Mouse (Mus musculus): ENCODE data around the gene Fez2. TPM values are rescaled to one million over a fixed set of nuclear protein-coding genes. Genes with fewer than 3 reads are reported as not detected.

The Fez2 gene
- polyA plus RNA-seq, 1 experiment = 14.9 TPM

DNA sequence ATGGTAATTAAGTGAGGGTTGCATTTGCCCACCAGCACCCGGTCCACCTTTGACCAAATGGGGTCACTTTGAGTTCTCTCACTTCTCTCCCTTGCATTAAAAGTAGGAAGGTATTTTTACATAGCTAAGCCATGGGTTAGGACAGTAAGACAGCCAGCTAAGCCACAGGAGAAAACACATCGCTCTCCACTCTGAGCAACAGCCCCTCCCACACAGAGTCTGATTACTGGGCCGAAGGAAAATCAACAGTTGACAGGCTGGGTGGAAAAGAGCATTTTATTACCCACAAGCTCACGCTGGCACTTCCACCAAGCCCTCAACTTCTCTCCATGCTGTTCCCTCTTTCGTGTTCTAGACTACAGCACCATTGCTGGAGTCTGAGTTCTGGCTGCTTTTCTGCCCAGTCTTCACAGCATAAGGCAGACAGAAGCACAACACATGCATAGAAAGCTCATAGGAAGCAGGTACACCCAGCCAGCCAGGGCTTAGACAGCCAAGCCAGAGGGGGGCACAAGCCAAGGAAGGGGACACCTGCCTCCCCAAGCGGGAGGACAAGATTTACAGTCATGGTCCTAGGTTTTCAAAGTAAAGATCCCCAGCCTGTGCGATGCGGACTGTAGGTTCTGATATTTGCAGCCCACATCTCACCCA, 38.7 kb downstream of the Fez2 start:
- 93% methylated on average over 8 of the region's 8 CpGs for WGBS
- TF ChIP-seq CTCF (IDR thresholded peaks at IDR 0.05; ENCODE audit: borderline replicate concordance, control insufficient read depth, extremely low read depth, insufficient read depth, low read length, poor library complexity) (no peak), POLR2A (IDR thresholded peaks at IDR 0.05; ENCODE audit: control insufficient read depth, extremely low read depth, insufficient read depth, low read length, poor library complexity) (no peak)
- DNase-seq = no peak
- H3K4me3 ChIP-seq (ENCODE audit: control insufficient read depth, insufficient read depth, low read length) = no peak overlapping the region
- H3K4me1 ChIP-seq (replicated peaks; ENCODE audit: control insufficient read depth, insufficient read depth, low read length) = no peaks in the 10 kb centered on the region; the same call in 1 of the 2 replicates
- no peaks in the 10 kb centered on the region for H3K27me3 ChIP-seq (ENCODE audit: control insufficient read depth, insufficient read depth, low read length)
- H3K36me3 ChIP-seq (ENCODE audit: control insufficient read depth, insufficient read depth, low read length) = peaks cover 11% of the 10 kb centered on the region
- H3K27ac ChIP-seq (ENCODE audit: control insufficient read depth, insufficient read depth, low read length) = no peak overlapping the region

DNA sequence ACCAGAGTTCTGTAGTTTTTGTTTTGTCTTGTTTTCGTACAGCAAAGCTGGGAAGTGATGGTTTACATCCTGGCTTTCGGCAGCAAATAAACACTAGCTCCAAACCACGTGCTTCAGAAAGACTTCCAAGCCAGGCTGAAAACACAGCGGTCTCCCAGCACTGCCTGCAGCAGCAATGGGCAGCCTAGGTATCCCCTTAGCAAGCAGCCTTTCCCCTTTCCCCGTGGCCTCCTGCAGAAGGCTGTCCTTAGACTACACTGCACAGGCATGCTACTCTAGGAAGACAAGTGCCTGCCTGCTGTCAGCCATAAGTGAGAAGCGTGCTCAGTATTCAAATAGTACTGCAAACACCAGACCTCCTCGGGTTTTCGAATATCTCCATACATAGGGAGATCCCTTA, 41.4 kb downstream of the Fez2 start:
- Histone ChIP-seq H3K36me3 (ENCODE audit: control insufficient read depth, insufficient read depth, low read length) (peaks cover 11% of the 10 kb centered on the region), H3K27ac (ENCODE audit: control insufficient read depth, insufficient read depth, low read length) (no peak overlapping the region), H3K27me3 (ENCODE audit: control insufficient read depth, insufficient read depth, low read length) (no peaks in the 10 kb centered on the region), H3K4me3 (ENCODE audit: control insufficient read depth, insufficient read depth, low read length) (no peak overlapping the region), H3K4me1 (replicated peaks; ENCODE audit: control insufficient read depth, insufficient read depth, low read length) (no peaks in the 10 kb centered on the region; the same call in 1 of the 2 replicates)
- TF ChIP-seq CTCF (IDR thresholded peaks at IDR 0.05; ENCODE audit: borderline replicate concordance, control insufficient read depth, extremely low read depth, insufficient read depth, low read length, poor library complexity) (no peak), POLR2A (IDR thresholded peaks at IDR 0.05; ENCODE audit: control insufficient read depth, extremely low read depth, insufficient read depth, low read length, poor library complexity) (no peak)
- WGBS = 95% methylated on average over 8 of the region's 8 CpGs
- no peak for DNase-seq

DNA sequence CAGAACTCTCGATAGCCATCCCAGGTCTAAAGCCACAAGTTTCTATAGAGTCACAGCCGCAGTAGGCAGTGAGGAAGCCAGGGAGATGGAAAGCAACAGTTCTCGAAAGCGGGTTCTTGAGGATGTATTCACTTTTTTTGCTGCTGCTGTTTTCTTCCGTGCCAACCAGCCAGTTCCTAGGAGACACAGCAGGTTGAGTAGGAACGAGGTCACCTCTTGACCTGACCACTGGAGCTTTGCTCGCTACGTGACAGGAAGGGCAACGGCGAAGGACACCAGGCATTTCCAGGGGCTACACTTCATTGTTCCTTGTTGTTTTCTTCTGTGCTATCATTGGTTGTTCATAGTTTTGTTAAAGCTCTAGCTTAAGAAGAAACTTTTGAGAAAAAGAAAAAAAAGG, 43.2 kb downstream of the Fez2 start:
- H3K36me3 ChIP-seq (ENCODE audit: control insufficient read depth, insufficient read depth, low read length) = peaks cover 11% of the 10 kb centered on the region
- no peak overlapping the region for H3K4me3 ChIP-seq (ENCODE audit: control insufficient read depth, insufficient read depth, low read length)
- H3K27me3 ChIP-seq (ENCODE audit: control insufficient read depth, insufficient read depth, low read length) = no peaks in the 10 kb centered on the region
- DNase-seq = no peak
- WGBS = 95% methylated on average over 10 of the region's 10 CpGs
- no peak overlapping the region for H3K27ac ChIP-seq (ENCODE audit: control insufficient read depth, insufficient read depth, low read length)
- TF ChIP-seq POLR2A (IDR thresholded peaks at IDR 0.05; ENCODE audit: control insufficient read depth, extremely low read depth, insufficient read depth, low read length, poor library complexity) = no peak
- no peak for TF ChIP-seq CTCF (IDR thresholded peaks at IDR 0.05; ENCODE audit: borderline replicate concordance, control insufficient read depth, extremely low read depth, insufficient read depth, low read length, poor library complexity)
- H3K4me1 ChIP-seq (replicated peaks; ENCODE audit: control insufficient read depth, insufficient read depth, low read length) = no peaks in the 10 kb centered on the region; the same call in 1 of the 2 replicates

DNA sequence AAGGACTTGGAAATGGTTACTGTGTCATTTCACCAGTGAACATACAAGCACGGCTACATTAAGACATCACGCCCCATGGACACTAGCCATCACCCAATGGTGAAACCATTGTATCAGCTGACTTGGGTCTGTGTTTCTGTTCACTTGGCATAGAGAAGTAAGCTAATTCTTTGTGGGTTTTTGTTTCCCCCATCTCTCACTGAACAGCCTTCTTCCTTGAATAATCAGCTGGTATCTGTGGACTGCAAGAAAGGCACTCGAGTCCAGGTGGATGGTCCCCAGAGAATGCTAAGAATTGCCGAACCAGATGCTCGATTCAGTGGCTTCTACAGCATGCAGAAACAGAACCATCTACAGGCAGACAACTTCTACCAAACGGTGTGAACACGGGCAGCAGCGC, 44.1 kb downstream of the Fez2 start:
- TF ChIP-seq CTCF (IDR thresholded peaks at IDR 0.05; ENCODE audit: borderline replicate concordance, control insufficient read depth, extremely low read depth, insufficient read depth, low read length, poor library complexity) (no peak), POLR2A (IDR thresholded peaks at IDR 0.05; ENCODE audit: control insufficient read depth, extremely low read depth, insufficient read depth, low read length, poor library complexity) (no peak)

DNA sequence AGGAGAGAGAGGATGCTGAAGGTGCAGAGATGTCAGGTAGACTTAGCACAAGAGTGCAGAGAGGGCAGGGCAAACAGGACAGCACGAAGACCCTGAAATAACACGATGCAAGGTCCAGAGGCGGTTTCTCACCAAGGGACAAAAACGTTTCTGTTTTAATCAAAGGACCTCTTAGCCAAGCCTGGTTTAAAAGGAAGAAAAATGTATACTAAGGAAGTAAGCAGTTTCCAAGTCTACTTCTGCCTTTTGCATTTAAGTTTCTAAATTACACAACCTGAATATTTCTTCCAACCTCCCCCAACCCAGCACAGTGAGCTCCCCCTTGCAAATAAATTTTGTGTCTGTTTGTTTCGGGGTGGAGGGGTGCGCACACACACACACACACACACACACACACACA, 44.8 kb downstream of the Fez2 start:
- 88% methylated on average over 6 of the region's 6 CpGs for WGBS
- Histone ChIP-seq H3K36me3 (ENCODE audit: control insufficient read depth, insufficient read depth, low read length) (peaks cover 6% of the 10 kb centered on the region; the same call in 1 of the 2 replicates), H3K4me3 (ENCODE audit: control insufficient read depth, insufficient read depth, low read length) (no peak overlapping the region), H3K27ac (ENCODE audit: control insufficient read depth, insufficient read depth, low read length) (no peak overlapping the region), H3K4me1 (replicated peaks; ENCODE audit: control insufficient read depth, insufficient read depth, low read length) (no peaks in the 10 kb centered on the region; the same call in none of the 2 replicates), H3K27me3 (ENCODE audit: control insufficient read depth, insufficient read depth, low read length) (no peaks in the 10 kb centered on the region)
- no peak for TF ChIP-seq CTCF (IDR thresholded peaks at IDR 0.05; ENCODE audit: borderline replicate concordance, control insufficient read depth, extremely low read depth, insufficient read depth, low read length, poor library complexity)
- no peak for DNase-seq

More for the DNA sequence above, 44.1 kb downstream of the Fez2 start:
- peaks cover 11% of the 10 kb centered on the region for H3K36me3 ChIP-seq (ENCODE audit: control insufficient read depth, insufficient read depth, low read length)
- H3K27ac ChIP-seq (ENCODE audit: control insufficient read depth, insufficient read depth, low read length) = no peak overlapping the region
- WGBS = 95% methylated on average over 8 of the region's 8 CpGs
- H3K27me3 ChIP-seq (ENCODE audit: control insufficient read depth, insufficient read depth, low read length) = no peaks in the 10 kb centered on the region
- H3K4me1 ChIP-seq (replicated peaks; ENCODE audit: control insufficient read depth, insufficient read depth, low read length) = no peaks in the 10 kb centered on the region; the same call in 1 of the 2 replicates
- H3K4me3 ChIP-seq (ENCODE audit: control insufficient read depth, insufficient read depth, low read length) = no peak overlapping the region
- DNase-seq = no peak

DNA sequence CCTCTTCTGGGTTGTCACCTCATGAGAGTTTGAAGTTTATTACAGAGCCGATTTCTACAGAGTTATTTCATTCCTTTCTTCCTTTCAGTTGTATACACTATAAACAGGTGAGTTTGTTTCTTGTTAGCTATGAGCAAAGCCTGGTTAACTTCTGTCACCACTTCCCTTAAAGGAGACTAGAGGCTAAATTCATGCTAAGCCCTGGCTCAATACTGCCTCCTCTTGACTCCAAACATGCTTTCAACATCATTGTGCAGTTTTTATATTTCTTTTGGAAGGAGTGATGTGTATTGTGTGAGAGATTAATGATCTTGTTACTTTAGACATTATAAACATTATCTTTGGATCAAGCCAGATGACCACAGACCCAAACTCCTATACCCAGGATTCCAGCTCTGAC, 47.5 kb downstream of the Fez2 start:
- H3K27ac ChIP-seq (ENCODE audit: control insufficient read depth, insufficient read depth, low read length) = no peak overlapping the region
- no peak for DNase-seq
- no peaks in the 10 kb centered on the region for H3K27me3 ChIP-seq (ENCODE audit: control insufficient read depth, insufficient read depth, low read length)
- no peaks in the 10 kb centered on the region; the same call in 1 of the 2 replicates for H3K4me1 ChIP-seq (replicated peaks; ENCODE audit: control insufficient read depth, insufficient read depth, low read length)
- no peak overlapping the region for H3K4me3 ChIP-seq (ENCODE audit: control insufficient read depth, insufficient read depth, low read length)
- TF ChIP-seq POLR2A (IDR thresholded peaks at IDR 0.05; ENCODE audit: control insufficient read depth, extremely low read depth, insufficient read depth, low read length, poor library complexity) (no peak), CTCF (IDR thresholded peaks at IDR 0.05; ENCODE audit: borderline replicate concordance, control insufficient read depth, extremely low read depth, insufficient read depth, low read length, poor library complexity) (no peak)
- WGBS = 61% methylated on average over 1 of the region's 1 CpGs
- no peaks in the 10 kb centered on the region for H3K36me3 ChIP-seq (ENCODE audit: control insufficient read depth, insufficient read depth, low read length)

DNA sequence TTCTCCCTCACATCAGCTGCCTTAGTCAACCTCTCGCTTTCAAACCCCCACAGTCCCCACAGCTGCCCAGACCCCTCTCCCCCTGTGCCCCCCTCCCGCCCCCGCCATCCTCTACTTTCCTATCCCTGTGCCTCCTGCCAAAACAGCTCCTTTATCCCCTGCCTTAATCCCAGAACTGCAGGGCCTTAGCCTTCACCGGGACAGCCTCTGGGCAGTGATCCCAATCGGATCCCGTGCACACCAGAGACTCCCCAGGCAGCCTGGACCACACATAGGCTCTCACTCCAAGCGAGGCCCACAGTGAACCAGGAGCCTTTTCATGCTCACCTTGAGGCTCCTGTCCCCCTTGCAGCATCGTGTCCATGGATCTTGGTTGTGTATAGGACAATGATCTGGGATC, 49.5 kb downstream of the Fez2 start:
- no peak overlapping the region for H3K4me3 ChIP-seq (ENCODE audit: control insufficient read depth, insufficient read depth, low read length)
- H3K36me3 ChIP-seq (ENCODE audit: control insufficient read depth, insufficient read depth, low read length) = no peaks in the 10 kb centered on the region
- TF ChIP-seq CTCF (IDR thresholded peaks at IDR 0.05; ENCODE audit: borderline replicate concordance, control insufficient read depth, extremely low read depth, insufficient read depth, low read length, poor library complexity) (no peak), POLR2A (IDR thresholded peaks at IDR 0.05; ENCODE audit: control insufficient read depth, extremely low read depth, insufficient read depth, low read length, poor library complexity) (no peak)
- 88% methylated on average over 8 of the region's 8 CpGs for WGBS
- H3K4me1 ChIP-seq (replicated peaks; ENCODE audit: control insufficient read depth, insufficient read depth, low read length) = no peaks in the 10 kb centered on the region; the same call in 1 of the 2 replicates
- no peak overlapping the region for H3K27ac ChIP-seq (ENCODE audit: control insufficient read depth, insufficient read depth, low read length)
- no peaks in the 10 kb centered on the region for H3K27me3 ChIP-seq (ENCODE audit: control insufficient read depth, insufficient read depth, low read length)
- no peak for DNase-seq

Measured in thymus, adult 2 months (tissue).